Mouse (Mus musculus) lung, embryonic 14.5 days (tissue): ENCODE measurements around the gene Castor1. TPM values are rescaled to one million over a fixed set of nuclear protein-coding genes. Genes with fewer than 3 reads are reported as not detected.
A peak's percentile ranks its signal among the peaks of the same experiment; 100 is the strongest.

Source experiments
- ATAC-seq: fragments of 200-750 bp; cut with Nextera tagmentation; 2 replicates; pipeline ENCODE4 v1.8.0; 2017; ENCODE audit warnings: mild to moderate bottlenecking, moderate TSS enrichment, moderate library complexity; ENCODE audit not compliant: insufficient read depth
- DNase-seq: peaks from one replicate; pipeline ENCODE4 v3.0.0-alpha.2; 2015
- H3K27ac ChIP-seq: fragments of 300-500 bp; sonication (generic); 2 replicates; pipeline ENCODE4 v1.5.1; 2014; ENCODE audit warnings: low read depth, mild to moderate bottlenecking, moderate library complexity
- H3K27me3 ChIP-seq: fragments of 300-500 bp; sonication (generic); 2 replicates; pipeline ENCODE4 v1.6.1; 2014; ENCODE audit warnings: low read length, control low read depth; ENCODE audit not compliant: insufficient read depth
- H3K36me3 ChIP-seq: fragments of 300-500 bp; sonication (generic); 2 replicates; pipeline ENCODE4 v1.6.1; 2014; ENCODE audit warnings: control low read depth; ENCODE audit not compliant: insufficient read depth
- H3K4me1 ChIP-seq: fragments of 300-500 bp; sonication (generic); 2 replicates; pipeline ENCODE4 v1.6.1; 2014; ENCODE audit warnings: antibody characterized with exemption, control low read depth; ENCODE audit not compliant: insufficient read depth
- H3K4me2 ChIP-seq: fragments of 300-500 bp; sonication (generic); 2 replicates; pipeline ENCODE4 v1.6.1; 2014; ENCODE audit warnings: mild to moderate bottlenecking
- H3K4me3 ChIP-seq: fragments of 300-500 bp; sonication (generic); 2 replicates; pipeline ENCODE4 v1.5.1; 2014; ENCODE audit warnings: low read depth, low read length
- H3K9ac ChIP-seq: fragments of 300-500 bp; sonication (generic); 2 replicates; pipeline ENCODE4 v1.6.1; 2014
- H3K9me3 ChIP-seq: fragments of 300-500 bp; sonication (generic); 2 replicates; pipeline ENCODE4 v1.6.1; 2016; ENCODE audit warnings: low read depth, low read length, control low read depth
- CTCF ChIP-seq: IDR thresholded peaks from 2 replicates; pipeline ENCODE4 v1.5.1; 2016; ENCODE audit warnings: antibody characterized with exemption, low read depth
- WGBS: fragments of 180-500 bp; shearing (Covaris S2); extraction: QIAGEN DNeasy Blood & Tissue Kit; methylation state at CpG from one replicate; pipeline ENCODE4 v1.1.7; 2014; 5-methylcytosine and 5-hydroxymethylcytosine counted together
- polyA plus RNA-seq: library from polyadenylated mRNA; unstranded; fragments of >200 nt; fragmentation: Nextera tagmentation; extraction: Ambion mirVana; gene quantifications from 2 replicates; pipeline ENCODE4 v1.2.1, GENCODE M21; 2014

Castor1 gene
- polyA plus RNA-seq, 1 experiment from 2014 or later: 2.1 TPM

- TF ChIP-seq CTCF: no peak
- peak within 1 kb of the TSS; percentile 88 for H3K4me3 ChIP-seq
- H3K4me1 ChIP-seq: no peaks in the 10 kb centered on the region
- peak within 1 kb of the TSS; percentile 84 for H3K4me2 ChIP-seq
- peak; percentile 99 for ATAC-seq
- H3K9me3 ChIP-seq: no peaks in the 10 kb centered on the region
- DNase-seq: peak; percentile 98
- peak within 1 kb of the TSS; percentile 92 for H3K9ac ChIP-seq
- H3K27ac ChIP-seq: peak within 1 kb of the TSS; percentile 28; the same call in 1 of the 2 replicates
- WGBS: under 1% methylated on average over 71 of the region's 71 CpGs
- peaks cover 15% of the 10 kb centered on the region for H3K36me3 ChIP-seq
- no peaks in the 10 kb centered on the region for H3K27me3 ChIP-seq
These were observed 31.3 kb upstream of the Castor1 start, which contains the start of gene Tbc1d10a for GRCm38 (mm10) chr11:4186486-4187317. Gene Tbc1d10a, plus strand, starts transcription at chr11:4186789.

DNA sequence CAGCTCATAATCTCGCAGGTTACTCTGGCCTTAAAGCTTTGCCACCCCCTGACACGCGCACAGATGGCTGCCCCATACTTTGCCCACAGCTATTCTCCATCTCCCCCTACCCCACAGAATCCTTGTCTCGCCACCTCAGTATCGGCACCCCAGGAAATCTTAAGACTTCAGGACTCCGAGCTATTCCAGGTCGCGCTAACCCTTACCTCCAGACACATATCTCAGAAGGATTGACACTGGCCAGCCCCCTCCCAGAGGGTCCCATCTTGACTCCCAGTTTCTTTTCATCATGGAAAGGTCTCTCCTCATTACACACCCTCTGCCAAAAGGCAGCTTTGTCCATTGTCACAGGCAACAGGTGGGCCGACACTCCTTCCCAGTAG is 30.7 kb upstream of the Castor1 start:
- no peaks in the 10 kb centered on the region for H3K27me3 ChIP-seq
- ATAC-seq (no peak), DNase-seq (no peak)
- no peak overlapping the region for H3K27ac ChIP-seq
- H3K36me3 ChIP-seq: peaks cover 10% of the 10 kb centered on the region
- no peak for TF ChIP-seq CTCF
- H3K9ac ChIP-seq: peak overlapping the region; percentile 92
- 10% methylated on average over 9 of the region's 9 CpGs for WGBS
- H3K9me3 ChIP-seq: no peaks in the 10 kb centered on the region
- H3K4me2 ChIP-seq: peak overlapping the region; percentile 84
- peak overlapping the region; percentile 88 for H3K4me3 ChIP-seq
- no peaks in the 10 kb centered on the region for H3K4me1 ChIP-seq

DNA sequence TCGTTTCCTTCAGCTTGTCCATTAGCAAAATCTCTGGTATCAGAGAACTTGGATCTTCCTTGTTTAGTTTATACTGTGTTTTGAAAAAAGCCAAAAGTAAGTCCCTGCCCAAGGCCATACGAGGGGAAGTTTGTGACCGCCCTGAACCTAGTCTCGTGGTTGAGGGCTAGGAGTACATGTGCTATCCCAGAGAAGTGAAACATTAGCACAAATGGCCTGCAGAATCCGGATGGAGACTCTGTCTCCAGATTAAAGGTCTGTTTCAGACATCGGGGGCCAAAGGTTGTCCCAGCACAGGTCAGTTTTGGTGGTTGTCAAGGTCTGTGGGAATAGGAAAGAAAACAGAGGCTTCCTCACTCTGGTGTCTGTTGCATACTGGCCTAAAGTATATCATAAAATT is 28.8 kb upstream of the Castor1 start:
- WGBS: 79% methylated on average over 6 of the region's 6 CpGs
- no peaks in the 10 kb centered on the region for H3K9me3 ChIP-seq
- H3K4me1 ChIP-seq: no peaks in the 10 kb centered on the region
- TF ChIP-seq CTCF: no peak
- no peak overlapping the region for H3K27ac ChIP-seq
- no peaks in the 10 kb centered on the region for H3K36me3 ChIP-seq
- no peak for DNase-seq
- no peak for ATAC-seq
- no peak overlapping the region for H3K4me3 ChIP-seq
- no peak overlapping the region for H3K4me2 ChIP-seq
- no peaks in the 10 kb centered on the region for H3K27me3 ChIP-seq
- no peak overlapping the region for H3K9ac ChIP-seq

DNA sequence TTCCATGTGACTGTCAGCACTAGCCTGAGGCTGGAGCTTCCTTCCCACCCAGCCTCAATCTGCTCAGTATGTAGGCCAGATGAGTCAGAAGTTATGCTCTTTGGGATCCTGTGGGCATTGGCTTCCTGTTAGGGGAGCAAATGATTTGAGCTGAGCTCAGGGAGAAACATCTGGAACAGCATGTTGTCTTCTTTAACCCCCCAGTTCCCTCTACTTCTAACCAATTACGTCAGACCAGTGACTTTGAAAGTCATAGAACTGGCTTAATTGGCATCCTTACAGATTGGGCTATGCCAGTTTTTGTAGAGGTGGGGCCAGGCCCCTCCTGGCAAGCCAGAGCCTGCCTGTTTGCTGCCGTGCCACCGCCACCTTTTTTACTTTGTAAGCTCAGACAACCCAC is 27.3 kb upstream of the Castor1 start:
- H3K9me3 ChIP-seq: no peaks in the 10 kb centered on the region
- H3K36me3 ChIP-seq: no peaks in the 10 kb centered on the region
- WGBS: 83% methylated on average over 3 of the region's 3 CpGs
- no peak for TF ChIP-seq CTCF
- no peak overlapping the region for H3K27ac ChIP-seq
- no peaks in the 10 kb centered on the region for H3K27me3 ChIP-seq
- no peaks in the 10 kb centered on the region for H3K4me1 ChIP-seq
- H3K4me3 ChIP-seq: no peak overlapping the region
- H3K4me2 ChIP-seq: no peak overlapping the region
- no peak for ATAC-seq
- no peak for DNase-seq
- H3K9ac ChIP-seq: peak overlapping the region; percentile 2; the same call in 1 of the 2 replicates

- Histone ChIP-seq H3K36me3 (no peaks in the 10 kb centered on the region), H3K9me3 (no peaks in the 10 kb centered on the region), H3K4me1 (no peaks in the 10 kb centered on the region), H3K4me3 (no peak overlapping the region), H3K4me2 (no peak overlapping the region), H3K27ac (0 out of 2 replicates have a peak overlapping the region, but pooled peaks have one; percentile 5), H3K27me3 (no peaks in the 10 kb centered on the region), H3K9ac (no peak overlapping the region)
- no peak for TF ChIP-seq CTCF
- WGBS: 68% methylated on average over 3 of the region's 3 CpGs
- DNase-seq: no peak
- ATAC-seq: no peak
These were observed 25.3 kb upstream of the Castor1 start for GRCm38 (mm10) chr11:4192757-4193156.

GRCm38 (mm10) chr11:4193420-4193819 is 24.6 kb upstream of the Castor1 start:
- no peak overlapping the region for H3K4me3 ChIP-seq
- no peak for TF ChIP-seq CTCF
- no peaks in the 10 kb centered on the region for H3K9me3 ChIP-seq
- no peak overlapping the region for H3K4me2 ChIP-seq
- no peak overlapping the region for H3K9ac ChIP-seq
- H3K36me3 ChIP-seq: no peaks in the 10 kb centered on the region
- no peaks in the 10 kb centered on the region for H3K27me3 ChIP-seq
- H3K4me1 ChIP-seq: no peaks in the 10 kb centered on the region
- DNase-seq (no peak), ATAC-seq (no peak)
- no peak overlapping the region for H3K27ac ChIP-seq

DNA sequence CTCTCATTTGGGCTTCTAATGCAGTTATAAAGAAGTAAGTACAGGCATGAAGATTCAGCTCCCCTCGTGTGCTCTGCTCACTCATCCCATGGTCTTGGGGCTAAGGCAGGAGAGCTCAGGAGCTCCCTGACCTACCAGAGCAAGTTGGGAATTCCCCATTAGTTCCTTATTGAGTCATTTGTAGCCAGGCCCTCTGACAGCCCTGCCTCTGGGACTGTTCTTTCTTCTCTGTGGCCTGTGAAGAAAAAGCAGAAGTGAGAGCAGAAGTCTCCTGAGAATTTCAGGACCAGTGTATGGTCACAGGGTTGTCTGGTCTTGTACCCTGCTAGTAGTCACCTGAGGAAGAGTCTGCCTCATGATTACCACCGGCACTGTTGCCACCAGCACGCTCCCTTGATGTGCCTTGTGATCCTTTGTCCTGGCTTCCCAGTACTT is 22.4 kb upstream of the Castor1 start:
- no peak for DNase-seq
- Histone ChIP-seq H3K9me3 (no peaks in the 10 kb centered on the region), H3K4me3 (no peak overlapping the region), H3K36me3 (no peaks in the 10 kb centered on the region), H3K27me3 (no peaks in the 10 kb centered on the region), H3K9ac (no peak overlapping the region), H3K4me2 (no peak overlapping the region), H3K4me1 (no peaks in the 10 kb centered on the region), H3K27ac (no peak overlapping the region)
- WGBS: 81% methylated on average over 3 of the region's 3 CpGs
- no peak for ATAC-seq
- TF ChIP-seq CTCF: no peak
